In genomic region chr10:7663159-7664026, GRCm38 (mm10) we compare ENCODE assay signal across 8 mouse cellular contexts. TPM values are rescaled to one million over a fixed set of nuclear protein-coding genes. Genes with fewer than 3 reads are reported as not detected.
A peak's percentile ranks its signal among the peaks of the same experiment; 100 is the strongest.
DNase-seq lines count a peak whose midpoint lies in the region; ATAC-seq and TF ChIP-seq lines count a peak whose summit lies in the region.

No protein-coding gene starts in this region.

- no peaks in the 10 kb centered on the region for H3K27me3 ChIP-seq in G1E (ENCODE audit: insufficient read depth, low read length)
- H3K27me3 ChIP-seq in forebrain, embryonic 16.5 days (replicated peaks; ENCODE audit: control insufficient read depth, insufficient read depth, low read length) = no peaks in the 10 kb centered on the region
- no peaks in the 10 kb centered on the region for H3K27me3 ChIP-seq in lung, embryonic 14.5 days (ENCODE audit: insufficient read depth, low read length)

- peak overlapping the region; percentile 98 for H3K4me3 ChIP-seq in G1E (ENCODE audit: low read depth, low read length)
- peak overlapping the region; percentile 98 for H3K4me3 ChIP-seq in forebrain, embryonic 16.5 days (replicated peaks; ENCODE audit: low read length)
- peak overlapping the region; percentile 76 for H3K4me3 ChIP-seq in lung, embryonic 14.5 days (ENCODE audit: low read depth, low read length)

- H3K4me2 ChIP-seq in forebrain, embryonic 16.5 days (ENCODE audit: low read length) = peak overlapping the region; percentile 90
- H3K4me2 ChIP-seq in lung, embryonic 14.5 days = peak overlapping the region; percentile 90

- peak overlapping the region; percentile 82 for H3K9ac ChIP-seq in forebrain, embryonic 16.5 days (replicated peaks; ENCODE audit: low read depth, low read length)
- H3K9ac ChIP-seq in lung, embryonic 14.5 days = peak overlapping the region; percentile 85

- no peaks in the 10 kb centered on the region for H3K9me3 ChIP-seq in G1E (replicated peaks)
- H3K9me3 ChIP-seq in forebrain, embryonic 16.5 days (ENCODE audit: control insufficient read depth, low read length) = no peaks in the 10 kb centered on the region
- H3K9me3 ChIP-seq in lung, embryonic 14.5 days (ENCODE audit: low read depth, low read length) = no peaks in the 10 kb centered on the region

- peaks cover 43% of the 10 kb centered on the region for H3K4me1 ChIP-seq in G1E (ENCODE audit: insufficient read depth, low read depth, low read length)
- H3K4me1 ChIP-seq in forebrain, embryonic 16.5 days (replicated peaks; ENCODE audit: control insufficient read depth, insufficient read depth, low read length) = peaks cover 20% of the 10 kb centered on the region
- H3K4me1 ChIP-seq in lung, embryonic 14.5 days (ENCODE audit: insufficient read depth) = peaks cover 6% of the 10 kb centered on the region; the same call in 1 of the 2 replicates

- peak; percentile 25; the same call in 1 of the 2 replicates for ATAC-seq in G1E (ENCODE audit: extremely low read depth, insufficient number of reproducible peaks, low FRiP score, poor library complexity, severe bottlenecking)
- ATAC-seq in forebrain, embryonic 16.5 days = peak; percentile 92
- ATAC-seq in lung, embryonic 14.5 days (ENCODE audit: insufficient read depth) = peak; percentile 90
- ATAC-seq in neutrophil, adult 5-6 weeks (ENCODE audit: extremely low read depth, insufficient number of reproducible peaks, low FRiP score, poor library complexity, severe bottlenecking) = peak; percentile 51

- H3K27ac ChIP-seq in forebrain, embryonic 16.5 days (ENCODE audit: low read length) = peak overlapping the region; percentile 88
- H3K27ac ChIP-seq in lung, embryonic 14.5 days (ENCODE audit: low read depth) = peak overlapping the region; percentile 90

- peaks cover 10% of the 10 kb centered on the region for H3K36me3 ChIP-seq in G1E (replicated peaks)
- no peaks in the 10 kb centered on the region for H3K36me3 ChIP-seq in forebrain, embryonic 16.5 days (ENCODE audit: control insufficient read depth, insufficient read depth)
- H3K36me3 ChIP-seq in lung, embryonic 14.5 days (ENCODE audit: insufficient read depth) = no peaks in the 10 kb centered on the region

- intact Hi-C loops in heart, postnatal 36 days (cut with DNase I) = loop anchor here (1.0 to 5.0 kb wide), 2 partner anchors 18 to 191 kb away; partner anchors contain the start of genes Lats1, Pcmt1 and Ulbp1

- DNase-seq in G1E (ENCODE audit: low spot score) = peak; percentile 92
- peak; percentile 91 to 98 for DNase-seq in cerebellum, adult 18-20 months
- peak; percentile 94 to 96 for DNase-seq in heart, postnatal 36 days
- DNase-seq in layer of hippocampus, adult 8-10 months (ENCODE audit: low spot score in 2 of 2) = peak; percentile 79 to 88
- DNase-seq in lung, embryonic 14.5 days = peak; percentile 96
- peak; percentile 90 for DNase-seq in testis, postnatal 14 days (ENCODE audit: low spot score)

- no peak for TF ChIP-seq CTCF in G1E (IDR thresholded peaks at IDR 0.05; ENCODE audit: low read depth, low read length)
- no peak for TF ChIP-seq CTCF in lung, embryonic 14.5 days (IDR thresholded peaks at IDR 0.05; ENCODE audit: low read depth)

- WGBS in forebrain, embryonic 16.5 days = under 1% methylated on average over 63 of the region's 64 CpGs
- under 1% methylated on average over 61 of the region's 64 CpGs for WGBS in lung, embryonic 14.5 days

RNA-seq across cellular contexts. Expression of gene Nup43, which starts 3.9 kb away (rescaled TPM):
- total RNA-seq in G1E (2014; fragmentation: Nextera tagmentation) (47.8 and 53.4 TPM in 2 replicates), G1E (2017) (37.9 and 40.5 TPM in 2 replicates)
- polyA plus RNA-seq in G1E (2012) = 1.5 and 1.8 TPM in 2 replicates
- 37.0 and 38.7 TPM in 2 replicates for polyA plus RNA-seq in forebrain, embryonic 16.5 days (2015; fragmentation: Nextera tagmentation; extraction: Ambion mirVana)
- 1 to 10 TPM; 5.3 to 5.5 TPM for total RNA-seq in heart, postnatal 36 days (2021)
- 1 to 10 TPM; 5.8 to 9.9 (median 7.7) TPM for total RNA-seq in layer of hippocampus, adult 8-10 months (2022)
- polyA plus RNA-seq in lung, embryonic 14.5 days (2014; fragmentation: Nextera tagmentation; extraction: Ambion mirVana) = 64.6 and 74.5 TPM in 2 replicates
- 7.6 and 9.5 TPM in 2 replicates for total RNA-seq in neutrophil, adult 5-6 weeks (2017)

RNA-seq across cellular contexts. Expression of gene Pcmt1, which starts 17.5 kb away (rescaled TPM):
- total RNA-seq in G1E (2014; fragmentation: Nextera tagmentation) (79.0 and 80.5 TPM in 2 replicates), G1E (2017) (109 and 117 TPM in 2 replicates)
- polyA plus RNA-seq in G1E (2012) = 43.0 and 55.8 TPM in 2 replicates
- 170 and 173 TPM in 2 replicates for polyA plus RNA-seq in forebrain, embryonic 16.5 days (2015; fragmentation: Nextera tagmentation; extraction: Ambion mirVana)
- 10 to 100 TPM; 92.8 to 95.6 TPM for total RNA-seq in heart, postnatal 36 days (2021)
- 100 to 1,000 TPM; 157 to 165 (median 159) TPM for total RNA-seq in layer of hippocampus, adult 8-10 months (2022)
- polyA plus RNA-seq in lung, embryonic 14.5 days (2014; fragmentation: Nextera tagmentation; extraction: Ambion mirVana) = 114 and 118 TPM in 2 replicates
- total RNA-seq in neutrophil, adult 5-6 weeks (2017) = 57.1 and 65.1 TPM in 2 replicates

RNA-seq across cellular contexts. Expression of gene Lats1, which starts 17.6 kb away (rescaled TPM):
- total RNA-seq in G1E (2014; fragmentation: Nextera tagmentation) (38.0 and 41.9 TPM in 2 replicates), G1E (2017) (12.8 and 16.2 TPM in 2 replicates)
- 4.6 and 4.9 TPM in 2 replicates for polyA plus RNA-seq in G1E (2012)
- 11.2 and 13.0 TPM in 2 replicates for polyA plus RNA-seq in forebrain, embryonic 16.5 days (2015; fragmentation: Nextera tagmentation; extraction: Ambion mirVana)
- total RNA-seq in heart, postnatal 36 days (2021) = 10 to 100 TPM; 11.6 to 13.0 TPM
- 10 to 100 TPM; 32.2 to 37.3 (median 35.2) TPM for total RNA-seq in layer of hippocampus, adult 8-10 months (2022)
- polyA plus RNA-seq in lung, embryonic 14.5 days (2014; fragmentation: Nextera tagmentation; extraction: Ambion mirVana) = 13.1 and 14.2 TPM in 2 replicates
- 21.9 and 24.8 TPM in 2 replicates for total RNA-seq in neutrophil, adult 5-6 weeks (2017)

Comparison
In these comparisons a context has a peak if more than half of its experiments do, and no peak if none do; other contexts are left out.
1. Peak in every context shown above with its lines: DNase-seq, ATAC-seq, H3K4me3 ChIP-seq and H3K27ac ChIP-seq.
2. ATAC-seq: peak in every context shown above with its lines; median percentile 92 in forebrain, embryonic 16.5 days; 90 in lung, embryonic 14.5 days; 51 in neutrophil, adult 5-6 weeks; 25 in G1E.